Mouse (Mus musculus) c-Kit-positive CD71-positive TER-119-negative erythroid progenitor cells, embryonic 14.5 days (primary cell): ENCODE data around the gene Ifitm5.

Experiments used
- DNase-seq: peaks from one replicate; pipeline ENCODE4 v3.0.0-alpha.2; 2013; ENCODE audit warnings: low read depth

Ifitm5 gene

DNA sequence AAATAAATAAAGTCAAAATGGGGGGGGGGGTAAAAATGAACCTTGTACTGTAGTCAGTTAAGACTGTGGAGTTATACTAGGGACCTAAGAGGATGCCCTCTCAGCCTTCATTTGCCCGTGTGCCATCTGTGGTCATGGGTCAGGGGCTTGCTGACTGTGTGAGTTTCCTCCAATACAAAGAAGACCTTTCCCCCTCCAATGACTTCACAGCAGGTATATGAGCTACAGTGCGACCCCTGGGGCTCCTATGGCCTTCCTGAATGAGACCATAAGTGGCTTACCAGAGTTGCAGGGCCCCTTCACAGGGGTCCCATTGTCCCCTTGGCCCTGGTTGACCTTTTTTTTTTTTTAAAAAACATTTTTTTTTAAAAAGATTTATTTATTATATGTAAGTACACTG is 11.3 kb upstream of the Ifitm5 start:
- DNase-seq: no peak

DNA sequence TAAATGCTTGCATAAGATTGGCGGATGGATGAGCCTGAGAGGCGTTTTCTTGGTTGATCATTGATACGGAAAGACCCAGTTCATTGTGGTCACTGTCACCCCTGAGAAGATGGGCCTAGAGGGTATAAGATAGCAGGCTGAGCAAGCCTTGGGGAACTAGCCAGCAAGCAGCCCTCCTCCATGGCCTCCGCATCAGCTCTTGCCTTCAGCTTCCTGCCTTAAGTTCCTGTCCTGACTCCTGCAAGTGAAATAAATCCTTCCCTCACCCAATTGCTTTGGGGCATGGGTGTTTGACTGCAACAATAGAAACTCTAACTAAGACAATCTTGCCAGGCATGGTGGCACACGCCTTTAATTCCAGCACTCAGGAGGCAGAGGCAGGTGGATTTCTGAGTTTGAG is 9.9 kb upstream of the Ifitm5 start:
- no peak for DNase-seq

GRCm38 (mm10) chr7:140959181-140959901 is 9.2 kb upstream of the Ifitm5 start:
- DNase-seq: peak; percentile 31

DNA sequence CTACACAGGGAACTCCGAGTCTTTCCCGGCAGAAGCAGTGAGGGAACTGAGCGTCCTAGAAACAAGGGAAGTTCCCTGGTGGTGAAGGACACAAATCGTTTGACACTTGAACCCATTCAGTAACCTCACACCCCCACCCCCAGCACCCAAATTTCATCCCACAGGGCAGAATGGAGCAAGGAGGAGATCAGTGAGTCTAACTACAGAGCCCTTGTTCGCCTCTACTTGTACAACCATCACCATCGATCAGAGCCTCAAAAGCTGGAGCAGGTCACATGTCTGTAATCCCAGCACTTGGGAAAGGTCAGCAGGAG is 6.4 kb upstream of the Ifitm5 start:
- no peak for DNase-seq

DNA sequence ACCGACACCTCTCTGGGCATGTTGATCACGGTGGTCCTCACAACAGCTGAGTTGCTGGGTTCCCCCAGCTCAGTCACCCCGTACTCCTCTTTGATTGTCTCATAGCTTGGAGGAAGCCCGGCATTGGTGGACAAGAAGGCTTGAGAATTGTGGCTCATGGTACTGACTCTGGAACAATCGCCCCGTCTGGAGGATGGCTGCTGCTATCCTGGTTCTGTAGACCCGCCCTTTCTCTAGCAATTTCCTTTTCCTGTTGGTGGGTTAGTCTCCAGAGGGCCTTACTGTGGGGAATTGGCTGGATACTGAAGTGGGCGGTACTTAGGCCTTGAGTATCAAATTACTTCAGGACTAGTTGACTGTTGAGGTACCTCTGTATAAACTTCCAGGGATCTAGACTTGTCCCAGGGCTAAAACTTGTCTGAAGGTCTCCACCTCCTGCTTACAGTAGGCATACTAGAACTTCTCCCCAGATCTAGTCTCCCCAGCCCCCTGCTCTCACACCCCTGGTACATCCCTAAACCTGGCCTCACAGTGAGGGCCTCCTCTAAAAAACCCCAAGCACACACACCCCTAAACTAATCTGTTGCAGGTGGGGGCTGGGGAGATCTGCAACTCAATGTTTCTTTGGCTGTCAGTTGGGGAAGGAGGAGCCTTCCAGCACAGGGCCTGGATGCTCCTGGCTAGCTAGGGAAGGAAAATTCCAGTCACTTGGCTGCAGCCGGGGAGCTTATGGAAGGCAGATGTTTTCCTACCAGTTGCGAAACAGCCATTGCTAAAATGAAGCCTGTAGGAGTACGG is 5.9 kb upstream of the Ifitm5 start, which contains the start of the genes Gm45717 and Ifitm2:
Gene Gm45717 (minus strand): TSS at position 180 of the 798 bp plus-strand sequence.
Gene Ifitm2 (minus strand): TSS at position 230 of the 798 bp plus-strand sequence.
- DNase-seq: peak; percentile 40

DNA sequence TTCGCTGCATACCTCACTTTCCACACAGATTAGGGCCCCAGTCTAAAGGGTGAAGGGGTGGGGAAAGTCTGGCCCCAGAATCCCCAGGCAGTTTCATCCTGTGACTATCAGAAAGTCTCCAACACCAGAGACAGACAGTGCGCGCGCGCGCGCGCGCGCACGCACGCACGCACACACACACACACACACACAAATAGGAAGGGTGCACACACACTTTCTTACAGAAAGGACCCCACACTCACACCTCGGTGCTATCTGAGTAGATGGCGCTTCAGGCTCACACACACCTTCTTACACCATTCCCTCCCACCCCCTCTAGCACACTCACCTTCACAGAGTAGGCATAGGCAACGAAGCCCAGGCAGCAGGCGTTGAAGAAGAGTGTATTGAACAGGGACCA is 5.3 kb upstream of the Ifitm5 start:
- peak; percentile 17 for DNase-seq

- no peak for DNase-seq
Observed at GRCm38 (mm10) chr7:140954733-140955071, 4.6 kb upstream of the Ifitm5 start.

DNA sequence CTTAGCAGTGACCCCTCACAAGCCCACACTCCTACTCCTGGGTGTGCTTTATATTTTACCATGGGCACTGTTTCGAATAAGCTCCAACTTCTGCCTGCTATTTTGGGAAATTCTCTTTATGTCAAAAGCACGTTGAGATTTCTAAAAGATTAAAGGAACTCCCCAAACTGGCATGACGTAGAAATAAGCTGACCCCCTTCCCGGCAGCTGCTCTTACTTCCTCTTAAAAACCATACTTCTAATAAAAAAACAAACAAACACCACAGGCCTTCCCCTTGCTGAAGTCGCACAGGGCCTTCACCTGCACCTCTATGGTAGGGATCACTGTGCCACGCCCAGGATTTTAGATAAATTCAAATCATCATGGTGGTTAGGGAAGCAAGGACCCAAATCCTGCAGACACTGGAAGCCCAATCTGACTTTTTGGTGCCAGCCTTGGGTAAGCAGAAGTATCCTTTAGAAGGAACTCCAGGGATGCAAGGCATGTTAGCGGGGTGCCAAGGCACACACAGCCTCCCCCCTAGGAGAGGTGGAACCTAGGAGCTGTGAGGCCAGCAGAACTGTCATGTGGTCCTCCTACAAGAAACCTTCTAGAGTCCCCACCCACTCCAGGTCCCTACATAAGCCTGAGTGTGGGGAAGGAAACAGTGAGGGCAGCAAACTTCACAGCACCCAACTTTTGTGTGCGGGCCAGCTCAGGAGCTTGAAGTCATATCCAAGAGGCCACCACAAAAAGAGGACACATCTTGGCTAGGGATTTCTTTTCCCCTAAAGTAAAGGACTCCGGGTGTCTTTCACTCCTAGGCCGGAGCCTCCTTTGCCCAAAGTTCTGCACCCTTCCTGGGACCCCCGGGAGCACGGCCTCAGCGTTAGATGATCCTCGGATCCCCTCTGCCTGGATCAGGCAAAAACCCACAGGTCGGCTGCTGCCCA is 4.0 kb upstream of the Ifitm5 start:
- no peak for DNase-seq

- DNase-seq: no peak
Observed at GRCm38 (mm10) chr7:140953133-140953532, 3.0 kb upstream of the Ifitm5 start.

GRCm38 (mm10) chr7:140952441-140952840 is 2.4 kb upstream of the Ifitm5 start:
- DNase-seq: no peak

GRCm38 (mm10) chr7:140951765-140952164 is 1.7 kb upstream of the Ifitm5 start:
- no peak for DNase-seq

DNA sequence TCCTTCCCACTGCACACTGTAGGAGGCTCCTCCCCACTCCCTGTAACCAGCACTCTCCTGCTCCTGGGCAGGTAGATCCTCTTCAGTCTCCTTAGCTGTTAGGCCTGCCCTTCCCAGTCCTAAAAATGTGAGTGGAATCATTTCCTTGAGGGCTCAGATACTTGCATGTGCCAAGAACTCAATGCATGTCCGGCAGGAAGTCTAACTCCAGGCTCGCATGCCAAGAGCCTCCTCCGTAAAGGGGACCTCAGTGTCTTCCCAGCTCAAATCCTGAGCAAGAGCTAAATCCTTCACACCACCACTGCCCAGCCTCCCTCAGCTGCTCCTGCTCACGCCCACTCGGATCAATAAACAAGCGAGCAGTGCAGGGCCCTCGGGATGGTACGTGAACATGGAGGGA is 960 bp upstream of the Ifitm5 start:
- DNase-seq: no peak

DNA sequence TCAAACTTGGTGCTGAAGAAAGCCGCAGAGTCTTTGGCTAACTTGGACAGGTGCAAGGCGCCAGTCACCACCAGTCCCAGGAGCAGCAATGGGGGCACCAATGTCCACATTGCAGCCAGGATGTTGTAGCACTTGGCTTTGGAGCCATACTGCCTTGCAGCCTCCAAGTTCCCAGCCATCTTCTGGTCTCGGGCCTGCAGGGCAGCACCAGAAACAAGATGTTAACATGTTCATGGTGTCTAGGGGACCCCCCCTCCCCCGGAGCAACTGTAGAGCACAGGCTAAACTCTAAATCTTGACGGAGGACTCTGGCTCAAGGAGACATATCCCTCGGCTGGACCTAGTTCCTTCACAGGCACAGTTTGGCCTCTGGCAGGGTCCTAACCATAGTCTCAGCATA is 836 bp downstream of the Ifitm5 start:
- DNase-seq: no peak

DNA sequence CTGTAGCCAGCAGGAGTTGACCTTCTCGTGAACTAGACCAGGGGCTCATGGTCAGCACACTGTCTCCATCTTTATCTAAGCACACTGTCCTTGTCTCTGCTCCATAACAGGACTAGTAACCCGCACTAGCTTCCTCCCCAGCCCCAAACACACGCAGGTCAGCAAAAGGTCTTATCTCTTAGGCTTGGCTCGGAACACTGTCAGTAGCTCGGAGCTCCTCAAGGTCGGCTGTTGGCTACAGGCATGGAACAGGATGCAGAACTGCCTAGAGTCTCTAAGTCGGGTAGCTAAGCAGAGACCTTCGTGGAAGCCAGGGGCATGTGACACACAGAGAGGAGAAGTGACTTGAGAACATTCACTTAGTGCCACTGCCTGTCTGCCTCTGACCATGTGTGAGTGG is 1.9 kb downstream of the Ifitm5 start:
- DNase-seq: no peak

GRCm38 (mm10) chr7:140946980-140947379 is 3.1 kb downstream of the Ifitm5 start:
- no peak for DNase-seq

DNA sequence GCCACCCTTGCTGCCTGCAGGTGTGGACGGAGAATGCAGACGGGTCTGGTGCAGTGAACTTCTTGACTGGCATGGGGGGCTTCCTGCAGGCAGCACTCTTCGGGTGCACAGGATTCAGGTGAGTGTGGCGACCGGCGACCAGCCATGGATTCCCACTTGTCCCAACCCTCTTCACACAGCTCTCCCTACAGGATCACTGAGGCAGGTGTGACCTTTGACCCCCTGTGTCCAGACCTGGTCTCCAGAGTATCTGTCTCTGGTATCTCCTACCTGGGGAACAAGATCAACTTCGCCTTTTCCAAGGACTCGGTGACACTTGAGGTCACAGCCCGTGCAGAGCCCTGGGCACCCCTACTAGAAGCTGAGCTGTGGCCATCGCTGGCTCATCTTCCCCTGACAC is 3.8 kb downstream of the Ifitm5 start:
- DNase-seq: no peak

GRCm38 (mm10) chr7:140945247-140945646 is 4.8 kb downstream of the Ifitm5 start:
- no peak for DNase-seq

DNA sequence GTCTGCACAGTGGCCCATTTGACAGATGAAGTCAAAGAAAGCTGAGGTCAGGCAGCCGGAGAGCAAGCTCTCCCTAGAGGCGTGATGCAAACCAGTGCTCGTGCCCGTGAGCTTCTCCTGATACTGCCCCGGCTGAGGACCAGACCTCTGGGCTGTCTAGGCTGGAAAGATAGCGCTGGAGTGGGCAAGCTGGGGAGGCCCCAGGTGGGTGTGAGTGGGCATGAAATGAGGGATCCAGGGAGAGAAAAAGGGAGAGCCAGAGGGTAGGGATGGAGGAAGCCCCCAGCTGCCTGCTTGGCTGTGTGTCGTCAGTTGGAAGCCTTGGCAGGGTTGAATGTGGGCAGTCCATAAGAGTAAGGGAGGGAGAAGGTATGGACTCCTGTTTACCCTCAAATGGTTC is 5.9 kb downstream of the Ifitm5 start:
- no peak for DNase-seq

DNA sequence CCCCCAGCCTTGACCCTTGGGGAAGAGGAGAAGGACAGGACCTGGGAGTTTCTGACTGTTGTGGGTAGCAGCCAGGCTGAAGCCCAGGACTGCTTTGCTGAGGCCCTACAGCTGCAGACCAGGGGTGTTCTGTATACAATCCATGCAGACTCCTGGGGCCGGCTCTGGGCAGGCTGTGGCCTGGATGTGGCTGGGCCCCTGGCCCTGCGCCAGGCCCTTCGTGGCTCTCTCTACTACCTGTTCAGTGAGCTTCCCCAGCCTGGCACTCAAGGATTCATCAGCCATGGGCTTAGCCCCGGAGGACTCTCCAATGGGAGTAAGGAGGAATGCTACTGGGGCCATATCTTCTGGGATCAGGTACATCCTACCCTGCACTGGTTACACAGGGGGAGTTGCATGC is 6.7 kb downstream of the Ifitm5 start:
- no peak for DNase-seq

DNA sequence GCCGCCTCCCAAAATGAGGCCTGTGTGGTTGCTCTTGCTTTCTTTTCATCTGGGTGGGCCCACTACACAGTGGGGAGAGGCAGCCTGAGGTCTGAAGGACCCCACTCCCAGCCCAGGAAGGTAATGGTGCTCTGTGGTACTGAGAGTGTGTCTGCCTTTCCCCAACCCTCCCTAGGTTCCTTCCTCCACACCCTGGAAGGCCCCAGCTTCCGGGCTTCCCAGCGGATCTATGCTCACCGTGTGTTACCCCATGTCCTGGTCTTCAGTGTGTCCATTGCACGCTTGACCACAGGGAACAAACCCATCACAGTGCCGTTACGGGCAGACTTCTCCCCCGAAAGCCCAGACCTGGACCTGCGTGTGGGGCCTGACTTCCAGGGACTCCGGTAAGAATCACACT is 7.3 kb downstream of the Ifitm5 start:
- no peak for DNase-seq

GRCm38 (mm10) chr7:140942341-140942740 is 7.8 kb downstream of the Ifitm5 start:
- no peak for DNase-seq

- DNase-seq: peak; percentile 71
Observed at GRCm38 (mm10) chr7:140941222-140942051, 8.7 kb downstream of the Ifitm5 start, which contains the start of gene Pgghg. Gene Pgghg (plus strand): TSS chr7:140941391.
